8 mouse cellular contexts compared by ENCODE assay signal in genomic region chr7:112679513-112680245, GRCm38 (mm10). TPM values are rescaled to one million over a fixed set of nuclear protein-coding genes. Genes with fewer than 3 reads are reported as not detected.
A peak's percentile ranks its signal among the peaks of the same experiment; 100 is the strongest.
DNase-seq lines count a peak whose midpoint lies in the region; ATAC-seq and TF ChIP-seq lines count a peak whose summit lies in the region.

No protein-coding gene starts in this region.

- TF ChIP-seq POLR2A in cerebellum, adult 2 months (IDR thresholded peaks at IDR 0.05; ENCODE audit: borderline replicate concordance, insufficient read depth, low read length), result no peak
- 0 out of 2 replicates have a peak, but pooled peaks have one; percentile 14 for TF ChIP-seq POLR2A in lung, adult 2 months (IDR thresholded peaks at IDR 0.05; ENCODE audit: borderline replicate concordance, extremely low read depth, low read depth, low read length)

- no peaks in the 10 kb centered on the region; the same call in 1 of the 2 replicates for H3K4me1 ChIP-seq in cerebellum, adult 2 months (ENCODE audit: control insufficient read depth, insufficient read depth, low read length)
- H3K4me1 ChIP-seq in lung, adult 2 months (ENCODE audit: control insufficient read depth, insufficient read depth, low read length), result peaks cover 2% of the 10 kb centered on the region; the same call in 1 of the 2 replicates

- no peaks in the 10 kb centered on the region for H3K27me3 ChIP-seq in cerebellum, adult 2 months (ENCODE audit: control insufficient read depth, insufficient read depth, low read length)

- intact Hi-C loops in heart, postnatal 25 days (cut with DNase I), result loop anchor here (2.0 to 5.0 kb wide), 5 partner anchors 17 to 282 kb away; no protein-coding TSS in a partner anchor

- DNase-seq in adipocyte (ENCODE audit: low spot score), result peak; percentile 58
- DNase-seq in cerebellum, adult 2 months, result peak; percentile 75 to 78
- peak; percentile 54 for DNase-seq in heart, postnatal 25 days (ENCODE audit: low spot score)
- peak; percentile 40 to 59 for DNase-seq in layer of hippocampus, adult 18-20 months (ENCODE audit: low spot score in 2 of 2)
- peak; percentile 79 for DNase-seq in lung, adult 2 months
- peak; percentile 73 for DNase-seq in ovary, postnatal 36 days (ENCODE audit: low spot score)
- no peak for DNase-seq in spleen, adult 18-20 months

- ATAC-seq in frontal cortex, adult (ENCODE audit: low TSS enrichment), result peak; percentile 61

- under 1% methylated on average over 94 of the region's 95 CpGs for WGBS in cerebellum, adult 2 months
- WGBS in lung, adult 2 months, result 1% methylated on average over 95 of the region's 95 CpGs

- H3K27ac ChIP-seq in cerebellum, adult 2 months (ENCODE audit: insufficient read depth, low read length), result no peak overlapping the region

- H3K4me3 ChIP-seq in cerebellum, adult 2 months (replicated peaks; ENCODE audit: insufficient read depth, low read depth, low read length), result peak overlapping the region; percentile 91
- H3K4me3 ChIP-seq in lung, adult 2 months (replicated peaks; ENCODE audit: extremely low read depth, low read depth, low read length), result peak overlapping the region; percentile 74

- no peak for TF ChIP-seq CTCF in cerebellum, adult 2 months (IDR thresholded peaks at IDR 0.05; ENCODE audit: borderline replicate concordance, insufficient read depth, low read depth, low read length)
- no peak for TF ChIP-seq CTCF in lung, adult 2 months (IDR thresholded peaks at IDR 0.05; ENCODE audit: insufficient read depth, low read length)

RNA-seq across cellular contexts. Expression of gene Tead1, which starts 0.6 kb away (rescaled TPM):
- 7.2 and 8.8 TPM in 2 replicates for polyA plus RNA-seq in cerebellum, adult 2 months (2012; rRNA removed)
- 100 to 1,000 TPM; 181 to 186 TPM for total RNA-seq in heart, postnatal 25 days (2021)
- 10 to 100 TPM; 22.6 to 25.3 TPM for total RNA-seq in layer of hippocampus, adult 18-20 months (2021)
- polyA plus RNA-seq in lung, adult 2 months (2012; rRNA removed), result 32.4 and 45.9 TPM in 2 replicates

Comparison
In these comparisons a context has a peak if more than half of its experiments do, and no peak if none do; other contexts are left out.
1. DNase-seq: peak in adipocyte (single experiment), cerebellum, adult 2 months (2 of 2), heart, postnatal 25 days (single experiment), layer of hippocampus, adult 18-20 months (2 of 2), lung, adult 2 months (single experiment) and ovary, postnatal 36 days (single experiment); none in spleen, adult 18-20 months (0 of 2).
2. RNA of gene Tead1, which starts 0.6 kb away (total RNA-seq): 181 to 186 TPM in heart, postnatal 25 days; 22.6 to 25.3 TPM in layer of hippocampus, adult 18-20 months; every median in the first group is over 4 times any median in the second.